ENCODE assay signal across 8 mouse cellular contexts in the genomic region with DNA sequence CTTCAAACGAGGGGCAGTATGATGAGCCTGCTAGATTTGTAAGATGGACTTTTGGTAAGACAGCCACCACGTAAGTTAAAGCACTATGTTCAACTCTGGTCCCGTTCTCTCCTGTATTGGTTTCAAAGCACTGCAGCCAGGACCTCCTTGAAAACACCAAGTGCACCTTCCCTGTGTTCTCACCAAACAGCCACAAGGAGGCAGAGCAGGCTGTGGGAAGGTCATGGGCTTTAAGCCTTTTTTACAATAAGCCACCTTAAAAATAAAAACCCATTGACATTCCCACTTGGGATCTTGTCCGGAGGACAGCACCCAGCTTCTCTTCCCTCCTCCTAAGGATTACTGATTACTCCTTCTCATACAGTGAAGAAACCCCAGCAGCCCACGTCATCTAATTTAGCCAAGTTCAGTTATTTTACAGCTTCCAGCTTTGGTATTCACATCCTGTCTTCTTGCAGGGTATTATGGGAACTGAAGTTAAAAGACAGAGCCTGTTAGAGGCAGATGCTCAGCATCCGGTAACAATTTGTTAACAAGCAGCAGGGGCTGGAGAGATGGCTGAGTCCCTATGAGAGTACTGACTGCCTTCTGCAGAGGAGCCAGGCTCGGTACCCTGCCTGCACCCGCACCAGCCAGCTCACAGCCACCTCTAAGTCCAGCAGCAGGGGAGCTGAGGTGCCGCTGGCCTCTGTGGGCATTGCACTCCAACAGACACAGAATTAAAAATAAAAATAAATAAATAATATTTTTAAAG. TPM values are rescaled to one million over a fixed set of nuclear protein-coding genes. Genes with fewer than 3 reads are reported as not detected.
DNase-seq lines count a peak whose midpoint lies in the region; ATAC-seq and TF ChIP-seq lines count a peak whose summit lies in the region.

No protein-coding gene starts in this region.

- H3K9ac ChIP-seq in liver, adult 2 months (ENCODE audit: low read depth, low read length), result no peak overlapping the region
- H3K9ac ChIP-seq in liver, embryonic 12.5 days, result no peak overlapping the region

- peak; percentile 72 for TF ChIP-seq CTCF in liver, adult 2 months (IDR thresholded peaks at IDR 0.05; ENCODE audit: low read depth, low read length)

- peaks cover 20% of the 10 kb centered on the region for H3K4me1 ChIP-seq in liver, adult 2 months (ENCODE audit: control insufficient read depth, insufficient read depth, low read length)
- H3K4me1 ChIP-seq in liver, embryonic 12.5 days, result peaks cover 5% of the 10 kb centered on the region; the same call in 1 of the 2 replicates

- H3K27me3 ChIP-seq in liver, adult 2 months (ENCODE audit: control insufficient read depth, insufficient read depth, low read length), result no peaks in the 10 kb centered on the region
- H3K27me3 ChIP-seq in liver, embryonic 12.5 days (replicated peaks), result no peaks in the 10 kb centered on the region

- peak; percentile 30 for DNase-seq in adrenal gland, postnatal 25 days
- DNase-seq in adrenal gland, postnatal 4 days (ENCODE audit: low spot score in 2 of 2), result no peak
- DNase-seq in liver, adult 2 months (ENCODE audit: extremely low read depth, low read depth, low spot score), result peak; percentile 53
- DNase-seq in adrenal gland, postnatal 36 days, result peak; percentile 48 to 49
- DNase-seq in gastrocnemius, postnatal 10 days, result peak; percentile 25
- peak; percentile 23 for DNase-seq in left cerebral cortex, postnatal 4 days
- peak; percentile 30 for DNase-seq in right cerebral cortex, postnatal 4 days

- no peak overlapping the region for H3K4me3 ChIP-seq in liver, adult 2 months (ENCODE audit: insufficient read depth, low read depth, low read length)
- H3K4me3 ChIP-seq in liver, embryonic 12.5 days, result no peak overlapping the region

- peaks cover 52% of the 10 kb centered on the region for H3K36me3 ChIP-seq in liver, adult 2 months (ENCODE audit: control insufficient read depth, insufficient read depth, low read length)
- H3K36me3 ChIP-seq in liver, embryonic 12.5 days, result peaks cover 76% of the 10 kb centered on the region

- H3K79me2 ChIP-seq in liver, adult 2 months (ENCODE audit: control insufficient read depth, insufficient read depth, low read length), result peaks cover 6% of the 10 kb centered on the region; the same call in 1 of the 2 replicates

- H3K9me3 ChIP-seq in liver, embryonic 12.5 days (replicated peaks), result no peaks in the 10 kb centered on the region

- 81% methylated on average over 9 of the region's 9 CpGs for WGBS in liver, adult 2 months
- 81% methylated on average over 9 of the region's 9 CpGs for WGBS in liver, embryonic 12.5 days (ENCODE audit: insufficient replicate concordance)

- no peak overlapping the region for H3K4me2 ChIP-seq in liver, embryonic 12.5 days

- H3K27ac ChIP-seq in liver, adult 2 months (replicated peaks; ENCODE audit: insufficient read depth, low read depth, low read length), result no peak overlapping the region
- H3K27ac ChIP-seq in liver, embryonic 12.5 days, result no peak overlapping the region

- intact Hi-C loops in left cerebral cortex, postnatal 4 days (cut with DNase I), result no loop called here

- TF ChIP-seq POLR2A in liver, adult 2 months (IDR thresholded peaks at IDR 0.05; ENCODE audit: extremely low read depth, insufficient read depth, low read length), result no peak

- ATAC-seq in liver, embryonic 12.5 days, result no peak

RNA-seq across cellular contexts. Expression of a gene that starts 47.6 kb away (rescaled TPM):
- total RNA-seq in adrenal gland, postnatal 25 days (2021), result not detected in 2 replicates
- total RNA-seq in adrenal gland, postnatal 4 days (2021), result not detected
- total RNA-seq in liver, adult 2 months (2014; rRNA removed), result not detected in 2 replicates
- not detected in 2 replicates for polyA plus RNA-seq in liver, adult 2 months (2012; rRNA removed)
- polyA plus RNA-seq in liver, embryonic 12.5 days (2016; fragmentation: Nextera tagmentation; extraction: Ambion mirVana), result not detected in 2 replicates
- not detected for total RNA-seq in adrenal gland, postnatal 36 days (2021)
- total RNA-seq in gastrocnemius, postnatal 10 days (2021), result not detected
- not detected for total RNA-seq in left cerebral cortex, postnatal 4 days (2021)

Comparison
In these comparisons a context has a peak if more than half of its experiments do, and no peak if none do; other contexts are left out.
1. DNase-seq: peak in adrenal gland, postnatal 25 days (single experiment), liver, adult 2 months (single experiment), adrenal gland, postnatal 36 days (2 of 2), gastrocnemius, postnatal 10 days (single experiment), left cerebral cortex, postnatal 4 days (single experiment) and right cerebral cortex, postnatal 4 days (single experiment); none in adrenal gland, postnatal 4 days (0 of 2).